Mouse (Mus musculus) megakaryocyte, embryonic 14.5 days (primary cell): Measurements from ENCODE around the gene Phykpl.

Source experiments
- FLI1 ChIP-seq: IDR thresholded peaks from 2 replicates; pipeline ENCODE4 v1.6.1; 2012; ENCODE audit warnings: low read length, inconsistent platforms, mixed read lengths
- GATA1 ChIP-seq: IDR thresholded peaks from 3 replicates; pipeline ENCODE4 v1.6.1; 2012; ENCODE audit warnings: mixed read lengths, low read length, inconsistent platforms, borderline replicate concordance

DNA sequence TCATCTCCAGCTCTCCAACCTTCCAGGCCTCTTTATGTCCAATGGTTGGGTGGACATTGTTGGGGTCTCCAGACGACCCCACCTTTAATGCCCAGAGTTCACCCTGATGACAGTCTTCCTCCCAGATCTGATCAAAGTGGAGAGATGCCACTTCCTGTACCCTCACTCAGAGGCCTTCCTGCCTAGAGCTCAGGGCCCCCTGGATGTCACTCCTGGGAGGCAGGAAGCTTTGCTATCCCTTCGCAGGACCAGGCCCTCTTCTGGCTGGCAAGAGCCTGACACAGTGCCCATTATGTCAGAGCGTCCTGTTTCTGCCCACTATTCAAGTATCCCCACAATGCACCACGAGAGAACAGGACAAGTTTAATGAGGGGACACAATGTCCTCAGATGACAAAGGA lies 5.5 kb upstream of the Phykpl start:
- no peak for TF ChIP-seq GATA1
- TF ChIP-seq FLI1, result no peak
